Mouse (Mus musculus) cerebellum, adult (tissue): ENCODE measurements around the gene Olfr646.

Experiments used
- ATAC-seq: cut with Nextera tagmentation; 2 replicates; pipeline ENCODE4 v1.9.2; 2017; ENCODE audit warnings: mild to moderate bottlenecking, moderate library complexity, mixed read lengths; ENCODE audit not compliant: insufficient number of reproducible peaks, low FRiP score, low TSS enrichment

Olfr646 gene

GRCm38 (mm10) chr7:104104757-104104972, at the start of gene Olfr646:
Gene Olfr646, plus strand, starts transcription at chr7:104104873.
- ATAC-seq: no peak

GRCm38 (mm10) chr7:104059215-104059614, 45.5 kb upstream of the Olfr646 start:
- ATAC-seq: no peak

GRCm38 (mm10) chr7:104061345-104061744, 43.3 kb upstream of the Olfr646 start, which contains the start of gene 4930516K23Rik:
Gene 4930516K23Rik, minus strand, starts transcription at chr7:104061445.
- no peak for ATAC-seq

GRCm38 (mm10) chr7:104071769-104072168, 32.9 kb upstream of the Olfr646 start, which contains the start of gene Olfr644:
Gene Olfr644, minus strand, starts transcription at chr7:104071869.
- no peak for ATAC-seq

GRCm38 (mm10) chr7:104085365-104085764, 19.3 kb upstream of the Olfr646 start, which contains the start of gene Olfr645:
Gene Olfr645, minus strand, starts transcription at chr7:104085465.
- no peak for ATAC-seq

GRCm38 (mm10) chr7:104103913-104104756, 538 bp upstream of the Olfr646 start:
- ATAC-seq: no peak

GRCm38 (mm10) chr7:104129726-104130125, 25.1 kb downstream of the Olfr646 start, which contains the start of gene Ubqln5:
Gene Ubqln5, minus strand, starts transcription at chr7:104129826.
- no peak for ATAC-seq

- no peak for ATAC-seq
These were observed 32.6 kb downstream of the Olfr646 start, which contains the start of gene Olfr643 for GRCm38 (mm10) chr7:104137305-104137704. Gene Olfr643, minus strand, starts transcription at chr7:104137405.

- no peak for ATAC-seq
These were observed 38.5 kb downstream of the Olfr646 start, which contains the start of gene Ubqln3 for GRCm38 (mm10) chr7:104143179-104143578. Gene Ubqln3, minus strand, starts transcription at chr7:104143279.

- ATAC-seq: no peak
These were observed 45.8 kb downstream of the Olfr646 start, which contains the start of gene Ubqlnl for GRCm38 (mm10) chr7:104150456-104150855. Gene Ubqlnl, minus strand, starts transcription at chr7:104150556.
